Mouse (Mus musculus) CD4-positive, CD25-positive, alpha-beta regulatory T cell, adult 4 months (primary cell): ENCODE measurements around the gene Dlg2. TPM values are rescaled to one million over a fixed set of nuclear protein-coding genes. Genes with fewer than 3 reads are reported as not detected.

ENCODE experiments used
- ATAC-seq: one replicate; pipeline ENCODE4 v1.8.0; 2017
- polyA plus RNA-seq, 2 experiments: library from polyadenylated mRNA; unstranded; fragments of 100-300 nt; shearing (Covaris generic); gene quantifications; one replicate each; pipeline ENCODE4 v1.2.1; 2017

Dlg2 gene
- polyA plus RNA-seq, 2 experiments from 2014 or later = 0.50 to 0.86 TPM

- no peak for ATAC-seq
Observed at GRCm38 (mm10) chr7:90540811-90541323, 64.4 kb downstream of the Dlg2 start.

- no peak for ATAC-seq
Observed at GRCm38 (mm10) chr7:90553399-90553798, 76.9 kb downstream of the Dlg2 start.

- ATAC-seq = no peak
Observed at GRCm38 (mm10) chr7:90554421-90554820, 77.9 kb downstream of the Dlg2 start.

- ATAC-seq = no peak
Observed at GRCm38 (mm10) chr7:90569130-90569529, 92.7 kb downstream of the Dlg2 start.

- ATAC-seq = no peak
Observed at GRCm38 (mm10) chr7:90587795-90588194, 111.3 kb downstream of the Dlg2 start.

GRCm38 (mm10) chr7:90588318-90588717 lies 111.8 kb downstream of the Dlg2 start:
- ATAC-seq = no peak

- ATAC-seq = no peak
Observed at GRCm38 (mm10) chr7:90609764-90610163, 133.3 kb downstream of the Dlg2 start.

GRCm38 (mm10) chr7:90630546-90630945 lies 154.1 kb downstream of the Dlg2 start:
- ATAC-seq = no peak

GRCm38 (mm10) chr7:90649512-90649911 lies 173.0 kb downstream of the Dlg2 start:
- ATAC-seq = no peak

- ATAC-seq = no peak
Observed at GRCm38 (mm10) chr7:90651128-90651527, 174.7 kb downstream of the Dlg2 start.

GRCm38 (mm10) chr7:90651611-90652010 lies 175.1 kb downstream of the Dlg2 start:
- no peak for ATAC-seq

- ATAC-seq = no peak
Observed at GRCm38 (mm10) chr7:90658593-90658992, 182.1 kb downstream of the Dlg2 start.

- ATAC-seq = no peak
Observed at GRCm38 (mm10) chr7:90694050-90694449, 217.6 kb downstream of the Dlg2 start.

GRCm38 (mm10) chr7:90696181-90696950 lies 219.9 kb downstream of the Dlg2 start:
- ATAC-seq = no peak

GRCm38 (mm10) chr7:90703163-90703852 lies 226.8 kb downstream of the Dlg2 start:
- no peak for ATAC-seq

GRCm38 (mm10) chr7:90703951-90704350 lies 227.5 kb downstream of the Dlg2 start:
- no peak for ATAC-seq

GRCm38 (mm10) chr7:90734086-90734485 lies 257.6 kb downstream of the Dlg2 start:
- no peak for ATAC-seq

GRCm38 (mm10) chr7:90736369-90736768 lies 259.9 kb downstream of the Dlg2 start:
- no peak for ATAC-seq

GRCm38 (mm10) chr7:90748636-90749035 lies 272.2 kb downstream of the Dlg2 start:
- ATAC-seq = no peak

- ATAC-seq = no peak
Observed at GRCm38 (mm10) chr7:90787945-90788344, 311.5 kb downstream of the Dlg2 start.

GRCm38 (mm10) chr7:90791522-90791921 lies 315.1 kb downstream of the Dlg2 start:
- no peak for ATAC-seq

- no peak for ATAC-seq
Observed at GRCm38 (mm10) chr7:90825640-90826039, 349.2 kb downstream of the Dlg2 start.

GRCm38 (mm10) chr7:90841276-90841675 lies 364.8 kb downstream of the Dlg2 start:
- no peak for ATAC-seq
